Mouse (Mus musculus) thymus, postnatal 25 days (tissue): Measurements from ENCODE around the gene Plxna2.

Source experiments
- DNase-seq: peaks from one replicate; pipeline ENCODE4 v3.0.0; 2022

The Plxna2 gene

GRCm38 (mm10) chr1:194774754-194775153, 156.7 kb downstream of the Plxna2 start:
- DNase-seq: no peak

- DNase-seq: no peak
Measured at GRCm38 (mm10) chr1:194775656-194776374, 157.8 kb downstream of the Plxna2 start.

GRCm38 (mm10) chr1:194776510-194777244, 158.7 kb downstream of the Plxna2 start:
- no peak for DNase-seq

- DNase-seq: no peak
Measured at GRCm38 (mm10) chr1:194777608-194778007, 159.6 kb downstream of the Plxna2 start.

- no peak for DNase-seq
Measured at GRCm38 (mm10) chr1:194780392-194780791, 162.4 kb downstream of the Plxna2 start.

GRCm38 (mm10) chr1:194780794-194781390, 162.9 kb downstream of the Plxna2 start:
- DNase-seq: no peak

GRCm38 (mm10) chr1:194781556-194781955, 163.5 kb downstream of the Plxna2 start:
- no peak for DNase-seq

- DNase-seq: no peak
Measured at GRCm38 (mm10) chr1:194782325-194782724, 164.3 kb downstream of the Plxna2 start.

GRCm38 (mm10) chr1:194787626-194788025, 169.6 kb downstream of the Plxna2 start:
- no peak for DNase-seq

- no peak for DNase-seq
Measured at GRCm38 (mm10) chr1:194793226-194793924, 175.4 kb downstream of the Plxna2 start.

GRCm38 (mm10) chr1:194795316-194795715, 177.3 kb downstream of the Plxna2 start:
- no peak for DNase-seq

GRCm38 (mm10) chr1:194797843-194798242, 179.8 kb downstream of the Plxna2 start:
- DNase-seq: no peak

GRCm38 (mm10) chr1:194798511-194798910, 180.5 kb downstream of the Plxna2 start:
- DNase-seq: no peak

GRCm38 (mm10) chr1:194808261-194808660, 190.2 kb downstream of the Plxna2 start:
- no peak for DNase-seq

- DNase-seq: no peak
Measured at GRCm38 (mm10) chr1:194808681-194809080, 190.7 kb downstream of the Plxna2 start.

- no peak for DNase-seq
Measured at GRCm38 (mm10) chr1:194809600-194809999, 191.6 kb downstream of the Plxna2 start.

GRCm38 (mm10) chr1:194814187-194814586, 196.2 kb downstream of the Plxna2 start:
- DNase-seq: no peak

- DNase-seq: no peak
Measured at GRCm38 (mm10) chr1:194815547-194815946, 197.5 kb downstream of the Plxna2 start.

GRCm38 (mm10) chr1:194816913-194817312, 198.9 kb downstream of the Plxna2 start:
- peak; percentile 39 for DNase-seq

GRCm38 (mm10) chr1:194820953-194821352, 202.9 kb downstream of the Plxna2 start:
- no peak for DNase-seq

GRCm38 (mm10) chr1:194821721-194822120, 203.7 kb downstream of the Plxna2 start:
- no peak for DNase-seq

GRCm38 (mm10) chr1:194828316-194828715, 210.3 kb downstream of the Plxna2 start:
- no peak for DNase-seq

- DNase-seq: no peak
Measured at GRCm38 (mm10) chr1:194835238-194835637, 217.2 kb downstream of the Plxna2 start.
